Mouse (Mus musculus): ENCODE results near the gene Cd83.

- TF ChIP-seq CTCF (IDR thresholded peaks at IDR 0.05) (no peak), POLR2A (IDR thresholded peaks at IDR 0.05; ENCODE audit: insufficient read depth, low read depth, low read length) (no peak)
Observed at GRCm38 (mm10) chr13:43763995-43764579, 20.5 kb upstream of the Cd83 start.
